Mouse (Mus musculus): ENCODE data around the gene Agap1.

The Agap1 gene

GRCm38 (mm10) chr1:89545099-89545498, 90.5 kb downstream of the Agap1 start:
- no peak for DNase-seq

- peak in 1 of 2 experiments; percentile 32 for DNase-seq
These were observed 93.2 kb downstream of the Agap1 start for GRCm38 (mm10) chr1:89547525-89548504.

- DNase-seq: no peak
These were observed 95.7 kb downstream of the Agap1 start for GRCm38 (mm10) chr1:89550061-89550869.

- no peak for DNase-seq
These were observed 97.9 kb downstream of the Agap1 start for GRCm38 (mm10) chr1:89552470-89552869.

GRCm38 (mm10) chr1:89553791-89554190, 99.2 kb downstream of the Agap1 start:
- no peak for DNase-seq

GRCm38 (mm10) chr1:89554969-89555856, 100.6 kb downstream of the Agap1 start:
- no peak for DNase-seq

GRCm38 (mm10) chr1:89556006-89556405, 101.4 kb downstream of the Agap1 start:
- DNase-seq: peak; percentile 39 to 41

GRCm38 (mm10) chr1:89557401-89557800, 102.8 kb downstream of the Agap1 start:
- DNase-seq: no peak

- DNase-seq: peak; percentile 38 to 43
These were observed 103.5 kb downstream of the Agap1 start for GRCm38 (mm10) chr1:89558080-89558479.

- DNase-seq: no peak
These were observed 108.8 kb downstream of the Agap1 start for GRCm38 (mm10) chr1:89563399-89563798.

- peak; percentile 47 to 53 for DNase-seq
These were observed 112.2 kb downstream of the Agap1 start for GRCm38 (mm10) chr1:89566578-89567488.

GRCm38 (mm10) chr1:89568546-89569405, 114.2 kb downstream of the Agap1 start:
- no peak for DNase-seq

GRCm38 (mm10) chr1:89570522-89571299, 116.1 kb downstream of the Agap1 start:
- no peak for DNase-seq

- no peak for DNase-seq
These were observed 118.9 kb downstream of the Agap1 start for GRCm38 (mm10) chr1:89573486-89573885.

GRCm38 (mm10) chr1:89574941-89575890, 120.6 kb downstream of the Agap1 start:
- DNase-seq: peak; percentile 37 to 57

GRCm38 (mm10) chr1:89576174-89576890, 121.7 kb downstream of the Agap1 start:
- DNase-seq: peak in 1 of 2 experiments; percentile 37

- peak; percentile 63 to 76 for DNase-seq
These were observed 122.4 kb downstream of the Agap1 start for GRCm38 (mm10) chr1:89576985-89577384.

Data from cerebellum, postnatal 36 days (tissue).